Mouse (Mus musculus) CH12.LX (cell line): ENCODE results near the gene Cntn2.

ENCODE experiments used
- CHD1 ChIP-seq: IDR thresholded peaks from 2 replicates; pipeline ENCODE4 v1.6.1; 2012; ENCODE audit warnings: low read depth, low read length, improper control_type of control experiment, inconsistent platforms
- CTCF ChIP-seq, 2 experiments: IDR thresholded peaks in 1 of 2; conservative IDR thresholded peaks in 1 of 2; 2 replicates each; pipeline ENCODE4 v1.5.1; 2011 to 2012; ENCODE audit warnings: low read depth in 2 of 2, low read length in 2 of 2, improper control_type of control experiment in 1 of 2, inconsistent platforms in 1 of 2, mild to moderate bottlenecking in 1 of 2, moderate library complexity in 1 of 2
- E2F4 ChIP-seq: IDR thresholded peaks from 2 replicates; pipeline ENCODE4 v1.6.1; 2011; ENCODE audit warnings: low read depth, low read length, improper control_type of control experiment; ENCODE audit not compliant: insufficient replicate concordance
- ETS1 ChIP-seq: conservative IDR thresholded peaks from 2 replicates; pipeline ENCODE4 v1.6.1; 2012; ENCODE audit warnings: low read depth, mild to moderate bottlenecking, inconsistent platforms, low read length, improper control_type of control experiment, moderate library complexity
- HCFC1 ChIP-seq: IDR thresholded peaks from 2 replicates; pipeline ENCODE4 v1.6.1; 2012; ENCODE audit warnings: low read depth, mild to moderate bottlenecking, inconsistent platforms, low read length, improper control_type of control experiment
- JUND ChIP-seq: conservative IDR thresholded peaks from 2 replicates; pipeline ENCODE4 v1.6.1; 2011; ENCODE audit warnings: low read depth, low read length, improper control_type of control experiment
- MEF2A ChIP-seq: IDR thresholded peaks from 2 replicates; pipeline ENCODE4 v1.6.1; 2014; ENCODE audit warnings: low read depth, mild to moderate bottlenecking, inconsistent platforms, low read length, improper control_type of control experiment, borderline replicate concordance
- POLR2A ChIP-seq: IDR thresholded peaks from 2 replicates; pipeline ENCODE4 v1.6.1; 2011; ENCODE audit warnings: low read depth, mild to moderate bottlenecking, improper control_type of control experiment, low read length
- POLR2AphosphoS2 ChIP-seq: IDR thresholded peaks from 2 replicates; pipeline ENCODE4 v1.6.1; 2011; ENCODE audit warnings: low read depth, low read length, improper control_type of control experiment
- UBTF ChIP-seq: IDR thresholded peaks from 2 replicates; pipeline ENCODE4 v1.6.1; 2012; ENCODE audit warnings: low read depth, mild to moderate bottlenecking, inconsistent platforms, low read length, improper control_type of control experiment, moderate library complexity
- ZNF384 ChIP-seq: IDR thresholded peaks from 2 replicates; pipeline ENCODE4 v1.6.1; 2012; ENCODE audit warnings: low read depth, low read length, improper control_type of control experiment, inconsistent platforms

DNA sequence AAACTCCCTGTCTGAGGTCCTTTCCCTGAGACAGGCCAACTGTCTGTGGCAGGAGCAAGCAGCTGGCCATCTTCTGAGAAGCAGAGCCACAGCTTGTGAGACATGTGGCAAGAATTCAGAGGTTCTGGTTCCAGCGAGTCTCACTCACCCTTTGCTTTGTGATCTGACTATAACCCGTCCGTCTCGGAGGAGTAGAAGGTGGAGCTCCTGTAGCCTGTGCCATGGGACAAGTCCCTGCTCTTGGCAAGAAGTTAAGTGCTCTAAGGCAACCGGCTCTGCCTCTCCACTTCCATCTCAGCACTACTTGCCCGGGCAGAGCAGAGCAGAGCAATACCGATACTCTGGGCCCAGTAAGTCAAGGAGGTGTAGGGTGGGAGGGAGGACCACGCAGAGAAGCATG lies 27.9 kb upstream of the Cntn2 start:
- TF ChIP-seq ZNF384 (no peak), POLR2A (no peak), POLR2AphosphoS2 (no peak), CTCF (conservative IDR thresholded peaks at IDR 0.05 in 1 of 2, IDR thresholded peaks at IDR 0.05 in 1 of 2; ENCODE audit: low read depth in 2 of 2, low read length in 2 of 2) (no peak), ETS1 (no peak), HCFC1 (no peak), CHD1 (no peak), MEF2A (no peak), UBTF (no peak), JUND (no peak), E2F4 (no peak)
